Mouse (Mus musculus) heart, postnatal 0 days (tissue): ENCODE measurements around the gene Thsd7b. TPM values are rescaled to one million over a fixed set of nuclear protein-coding genes. Genes with fewer than 3 reads are reported as not detected.
A peak's percentile ranks its signal among the peaks of the same experiment; 100 is the strongest.
"Not testable (repeated sequence)": the region's sequence is repeated elsewhere in the genome, so short reads cannot be mapped to it uniquely, and the experiment has no call there.

ENCODE experiments used
- ATAC-seq: fragments of 200-750 bp; cut with Nextera tagmentation; 2 replicates; pipeline ENCODE4 v1.8.0; 2017; ENCODE audit warnings: low read depth, moderate number of reproducible peaks, moderate library complexity; ENCODE audit not compliant: insufficient read depth
- DNase-seq: peaks from one replicate; pipeline ENCODE4 v3.0.0-alpha.2; 2016; ENCODE audit warnings: low spot score
- H3K27ac ChIP-seq: fragments of 300-500 bp; sonication (generic); 2 replicates; pipeline ENCODE4 v1.5.1; 2014; ENCODE audit warnings: low read depth, mild to moderate bottlenecking
- H3K27me3 ChIP-seq: fragments of 300-500 bp; sonication (generic); 2 replicates; pipeline ENCODE4 v1.6.1; 2014; ENCODE audit warnings: low read length, mixed read lengths; ENCODE audit not compliant: control insufficient read depth, insufficient read depth
- H3K36me3 ChIP-seq: fragments of 300-500 bp; sonication (generic); replicated peaks from 2 replicates; pipeline ENCODE4 v1.6.1; 2014; ENCODE audit warnings: low read length, mixed read lengths; ENCODE audit not compliant: control insufficient read depth, insufficient read depth
- H3K4me1 ChIP-seq: fragments of 300-500 bp; sonication (generic); 2 replicates; pipeline ENCODE4 v1.6.1; 2014; ENCODE audit warnings: antibody characterized with exemption; ENCODE audit not compliant: control insufficient read depth, insufficient read depth
- H3K4me2 ChIP-seq: fragments of 300-500 bp; sonication (generic); 2 replicates; pipeline ENCODE4 v1.6.1; 2014; ENCODE audit warnings: low read depth, mild to moderate bottlenecking, low read length, moderate library complexity
- H3K4me3 ChIP-seq: fragments of 300-500 bp; sonication (generic); 2 replicates; pipeline ENCODE4 v1.5.1; 2014; ENCODE audit warnings: low read depth, low read length
- H3K9ac ChIP-seq: fragments of 300-500 bp; sonication (generic); replicated peaks from 2 replicates; pipeline ENCODE4 v1.6.1; 2014; ENCODE audit warnings: low read depth, low read length, mixed read lengths
- H3K9me3 ChIP-seq: fragments of 300-500 bp; sonication (generic); replicated peaks from 2 replicates; pipeline ENCODE4 v1.6.1; 2016; ENCODE audit warnings: low read length; ENCODE audit not compliant: control insufficient read depth
- CTCF ChIP-seq: IDR thresholded peaks from 2 replicates; pipeline ENCODE4 v1.5.1; 2016; ENCODE audit warnings: antibody characterized with exemption, control low read depth, low read depth
- EP300 ChIP-seq: IDR thresholded peaks from 2 replicates; pipeline ENCODE4 v1.6.1; 2016; ENCODE audit warnings: antibody characterized with exemption, low read depth
- WGBS: fragments of 180-500 bp; shearing (Covaris S2); extraction: QIAGEN DNeasy Blood & Tissue Kit; methylation state at CpG from one replicate; pipeline ENCODE4 v1.1.7; 2014; 5-methylcytosine and 5-hydroxymethylcytosine counted together
- polyA plus RNA-seq: library from polyadenylated mRNA; unstranded; fragments of >200 nt; fragmentation: Nextera tagmentation; extraction: Ambion mirVana; gene quantifications from 2 replicates; pipeline ENCODE4 v1.2.1, GENCODE M21; 2015
- total RNA-seq: library from RNA; depleted of rRNA; stranded (reverse); fragments of >200 nt; gene quantifications from 2 replicates; pipeline ENCODE4 v1.2.3, GENCODE M21; 2014; ENCODE audit warnings: low replicate concordance

Gene Thsd7b
- total and polyA plus RNA-seq, 2 experiments from 2014 or later: 0.57 to 1.2 TPM

DNA sequence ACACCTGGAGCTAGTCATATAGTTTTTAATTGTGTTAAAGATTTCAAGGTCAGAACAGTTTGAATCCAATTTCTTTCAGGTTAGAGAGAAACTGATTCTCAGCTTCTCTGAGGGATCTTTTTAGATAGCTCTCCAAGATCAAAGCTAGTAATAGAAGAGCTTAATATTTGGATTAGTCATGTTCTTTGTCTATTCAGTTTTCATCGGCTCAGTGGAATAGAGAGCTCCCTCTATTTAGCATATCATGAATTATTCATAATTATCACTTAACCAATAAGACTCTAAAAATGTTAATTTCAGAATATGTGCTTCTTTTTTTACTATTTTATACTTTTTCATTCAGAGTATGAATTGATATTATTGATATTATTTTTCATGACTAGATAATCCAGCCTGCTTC is 897.2 kb downstream of the Thsd7b start:
- 85% methylated on average over 1 of the region's 1 CpGs for WGBS
- no peaks in the 10 kb centered on the region for H3K27me3 ChIP-seq
- H3K4me2 ChIP-seq: no peak overlapping the region
- no peak for ATAC-seq
- no peak overlapping the region for H3K9ac ChIP-seq
- H3K27ac ChIP-seq: no peak overlapping the region
- TF ChIP-seq CTCF: no peak
- TF ChIP-seq EP300: no peak
- DNase-seq: no peak
- no peak overlapping the region for H3K4me3 ChIP-seq
- no peaks in the 10 kb centered on the region for H3K9me3 ChIP-seq
- H3K36me3 ChIP-seq: no peaks in the 10 kb centered on the region
- H3K4me1 ChIP-seq: no peaks in the 10 kb centered on the region

- H3K9ac ChIP-seq, H3K4me3 ChIP-seq, H3K27me3 ChIP-seq, H3K27ac ChIP-seq, H3K9me3 ChIP-seq, DNase-seq, H3K4me1 ChIP-seq, ATAC-seq, H3K36me3 ChIP-seq, H3K4me2 ChIP-seq: not testable (repeated sequence)
- WGBS: 78% methylated on average over 7 of the region's 7 CpGs
Measured at GRCm38 (mm10) chr1:130186836-130187235, 913.7 kb downstream of the Thsd7b start.

DNA sequence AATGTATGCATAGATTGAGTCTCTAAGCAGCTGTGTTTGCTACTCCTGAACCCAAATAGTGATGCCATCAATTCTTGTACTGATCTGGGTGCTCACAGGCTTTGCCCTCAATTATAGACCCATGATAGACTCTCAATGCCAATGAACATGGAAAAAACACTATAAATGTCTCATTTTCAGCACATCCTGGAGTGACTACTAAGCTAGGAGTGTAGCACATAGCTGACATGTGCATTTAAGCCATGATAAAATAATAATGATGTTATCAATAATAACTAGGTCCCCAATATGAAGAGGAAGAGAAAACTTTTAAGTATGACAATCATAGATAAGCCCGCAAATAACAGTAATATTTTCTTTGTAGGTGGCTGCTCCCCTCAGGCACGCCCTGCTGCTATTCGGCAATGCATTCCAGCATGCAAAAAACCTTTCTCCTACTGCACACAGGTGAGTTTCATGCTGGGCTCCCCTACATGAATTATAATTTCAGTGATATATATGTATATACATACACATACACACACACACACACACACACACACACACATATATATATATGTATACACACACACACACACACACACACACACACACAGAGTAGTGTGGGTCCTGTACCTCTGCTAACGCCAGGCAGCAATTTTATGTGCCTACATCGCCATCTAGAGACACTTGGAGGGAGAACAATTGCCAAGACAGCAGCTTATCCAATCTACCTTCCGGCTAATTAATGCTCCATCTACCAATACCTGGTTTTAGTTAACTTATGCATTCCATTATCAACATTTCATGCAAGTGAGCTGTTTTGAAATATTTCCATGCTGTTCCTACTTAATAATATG is 919.3 kb downstream of the Thsd7b start:
- 45% methylated on average over 6 of the region's 6 CpGs for WGBS
- H3K4me3 ChIP-seq: no peak overlapping the region
- no peak for ATAC-seq
- peak; percentile 42 for DNase-seq
- no peaks in the 10 kb centered on the region for H3K36me3 ChIP-seq
- H3K27me3 ChIP-seq: no peaks in the 10 kb centered on the region
- no peaks in the 10 kb centered on the region for H3K9me3 ChIP-seq
- H3K4me1 ChIP-seq: no peaks in the 10 kb centered on the region
- H3K27ac ChIP-seq: no peak overlapping the region
- TF ChIP-seq EP300 (no peak), CTCF (peak; percentile 65)
- H3K4me2 ChIP-seq: no peak overlapping the region
- no peak overlapping the region for H3K9ac ChIP-seq

DNA sequence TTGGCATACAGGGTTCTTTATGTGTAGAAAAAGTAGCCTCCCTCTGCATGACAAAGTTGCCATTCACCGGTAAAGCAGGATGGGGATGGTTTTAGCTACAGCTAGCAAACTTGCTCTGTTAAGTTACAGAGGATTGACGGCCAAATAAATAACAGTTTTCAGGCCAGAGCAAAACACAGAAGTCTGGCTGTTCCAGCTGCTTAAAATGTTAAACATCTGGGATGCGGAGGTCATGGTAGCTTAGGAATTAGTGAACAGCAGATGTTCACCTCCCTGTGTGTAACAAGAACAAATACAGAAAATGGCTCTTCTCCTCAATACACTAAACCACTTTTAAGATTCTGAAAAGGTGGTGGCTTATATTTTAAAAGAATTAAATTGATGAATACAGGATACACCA is 944.3 kb downstream of the Thsd7b start:
- no peak overlapping the region for H3K4me3 ChIP-seq
- DNase-seq (no peak), ATAC-seq (no peak)
- H3K4me2 ChIP-seq: no peak overlapping the region
- no peaks in the 10 kb centered on the region for H3K36me3 ChIP-seq
- H3K9ac ChIP-seq: no peak overlapping the region
- no peak overlapping the region for H3K27ac ChIP-seq
- no peaks in the 10 kb centered on the region for H3K4me1 ChIP-seq
- no peaks in the 10 kb centered on the region for H3K9me3 ChIP-seq
- no peak for TF ChIP-seq CTCF
- TF ChIP-seq EP300: no peak
- whole genome bisulfite sequencing: 76% methylated on average over 3 of the region's 3 CpGs
- no peaks in the 10 kb centered on the region for H3K27me3 ChIP-seq

- H3K4me3 ChIP-seq: no peak overlapping the region
- no peak overlapping the region for H3K4me2 ChIP-seq
- no peaks in the 10 kb centered on the region for H3K36me3 ChIP-seq
- no peak overlapping the region for H3K27ac ChIP-seq
- no peak overlapping the region for H3K9ac ChIP-seq
- ATAC-seq (no peak), DNase-seq (no peak)
- 78% methylated on average over 2 of the region's 2 CpGs for WGBS
- TF ChIP-seq CTCF: no peak
- no peak for TF ChIP-seq EP300
- H3K4me1 ChIP-seq: no peaks in the 10 kb centered on the region
- no peaks in the 10 kb centered on the region for H3K9me3 ChIP-seq
- H3K27me3 ChIP-seq: no peaks in the 10 kb centered on the region
Measured at GRCm38 (mm10) chr1:130222904-130223303, 949.8 kb downstream of the Thsd7b start.

GRCm38 (mm10) chr1:130245563-130245962 is 972.5 kb downstream of the Thsd7b start:
- Histone ChIP-seq H3K4me1 (no peaks in the 10 kb centered on the region), H3K4me2 (no peak overlapping the region), H3K27me3 (no peaks in the 10 kb centered on the region), H3K9me3 (no peaks in the 10 kb centered on the region), H3K36me3 (no peaks in the 10 kb centered on the region), H3K4me3 (no peak overlapping the region), H3K9ac (no peak overlapping the region), H3K27ac (no peak overlapping the region)
- ATAC-seq (no peak), DNase-seq (no peak)
- TF ChIP-seq EP300 (no peak), CTCF (no peak)
- 77% methylated on average over 3 of the region's 3 CpGs for WGBS

DNA sequence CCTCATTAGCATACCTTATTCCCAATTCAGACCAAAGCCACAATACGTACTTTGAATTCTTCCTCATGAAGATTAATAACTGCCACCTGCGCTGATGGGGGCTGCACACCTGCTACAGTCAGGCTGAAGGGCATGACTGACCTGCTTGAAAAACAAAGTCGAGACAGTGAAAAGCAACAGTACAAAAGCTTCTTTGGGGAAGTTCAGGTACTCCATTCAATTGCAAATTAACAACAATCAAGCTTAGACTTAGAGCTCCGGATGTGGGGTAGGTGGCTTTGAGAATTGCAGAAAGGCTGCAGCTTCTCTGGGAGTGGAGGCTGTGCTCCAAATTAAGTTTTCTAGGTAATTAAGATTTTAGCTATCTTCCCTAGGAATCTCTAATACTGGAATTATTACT is 973.2 kb downstream of the Thsd7b start:
- H3K9me3 ChIP-seq, H3K36me3 ChIP-seq, H3K4me2 ChIP-seq, H3K4me3 ChIP-seq, H3K27ac ChIP-seq, H3K9ac ChIP-seq, H3K27me3 ChIP-seq, ATAC-seq, DNase-seq, H3K4me1 ChIP-seq: not testable (repeated sequence)
- 89% methylated on average over 4 of the region's 4 CpGs for WGBS

GRCm38 (mm10) chr1:130246930-130247329 is 973.8 kb downstream of the Thsd7b start:
- not testable (repeated sequence) for H3K4me3 ChIP-seq, H3K9me3 ChIP-seq, H3K36me3 ChIP-seq, H3K4me1 ChIP-seq, H3K4me2 ChIP-seq, DNase-seq, H3K27ac ChIP-seq, H3K27me3 ChIP-seq, H3K9ac ChIP-seq, ATAC-seq
- 71% methylated on average over 4 of the region's 4 CpGs for WGBS
